Mouse (Mus musculus) testis, adult 2 months (tissue): Measurements from ENCODE around the gene Spag9.

Experiments used
- CTCF ChIP-seq: fragments of 200-500 bp; IDR thresholded peaks from 2 replicates; pipeline ENCODE4 v1.5.1; 2012; ENCODE audit warnings: low read depth, mild to moderate bottlenecking, inconsistent platforms, low read length, moderate library complexity; ENCODE audit not compliant: control insufficient read depth, insufficient read depth, insufficient replicate concordance
- POLR2A ChIP-seq: fragments of 200-500 bp; IDR thresholded peaks from 2 replicates; pipeline ENCODE4 v1.6.1; 2012; ENCODE audit warnings: low read depth, mild to moderate bottlenecking, inconsistent platforms, low read length, moderate library complexity; ENCODE audit not compliant: control insufficient read depth

DNA sequence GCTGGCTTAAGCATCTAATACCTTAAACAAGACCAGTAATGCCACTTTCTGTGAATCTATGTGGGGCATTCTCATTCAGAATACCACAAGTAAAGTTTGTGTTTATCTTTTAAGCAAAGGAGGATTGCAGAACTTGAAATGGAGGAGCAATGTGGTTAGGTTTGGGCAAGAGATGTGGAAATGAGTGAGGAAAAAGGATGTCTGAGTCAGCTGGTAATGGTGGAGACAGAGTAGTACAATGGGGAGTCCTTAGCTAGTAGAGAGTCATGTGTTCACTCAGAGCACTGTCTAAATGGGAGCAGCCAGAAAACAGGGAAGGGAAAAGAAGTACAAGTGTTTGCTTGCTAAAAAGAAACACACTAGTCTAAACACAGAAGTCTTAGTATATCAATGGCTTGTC, 122.7 kb downstream of the Spag9 start:
- no peak for TF ChIP-seq CTCF
- TF ChIP-seq POLR2A = no peak
